Mouse (Mus musculus) hindbrain, embryonic 14.5 days (tissue): ENCODE data around the gene Nhp2. TPM values are rescaled to one million over a fixed set of nuclear protein-coding genes. Genes with fewer than 3 reads are reported as not detected.

Experiments
- ATAC-seq: fragments of 200-750 bp; cut with Nextera tagmentation; 2 replicates; pipeline ENCODE4 v1.8.0; 2017; ENCODE audit warnings: moderate number of reproducible peaks, mild to moderate bottlenecking, moderate TSS enrichment, moderate library complexity; ENCODE audit not compliant: low FRiP score
- DNase-seq: peaks from one replicate; pipeline ENCODE4 v3.0.0-alpha.2; 2015; ENCODE audit warnings: low spot score
- H3K27ac ChIP-seq: fragments of 300-500 bp; sonication (generic); 2 replicates; pipeline ENCODE4 v1.5.1; 2014; ENCODE audit warnings: mild to moderate bottlenecking, moderate library complexity
- H3K27me3 ChIP-seq: fragments of 300-500 bp; sonication (generic); 2 replicates; pipeline ENCODE4 v1.6.1; 2014; ENCODE audit warnings: mild to moderate bottlenecking, low read length, mixed read lengths; ENCODE audit not compliant: control insufficient read depth, insufficient read depth
- H3K36me3 ChIP-seq: fragments of 300-500 bp; sonication (generic); replicated peaks from 2 replicates; pipeline ENCODE4 v1.6.1; 2014; ENCODE audit not compliant: control insufficient read depth, insufficient read depth
- H3K4me1 ChIP-seq: fragments of 300-500 bp; sonication (generic); replicated peaks from 2 replicates; pipeline ENCODE4 v1.6.1; 2014; ENCODE audit warnings: antibody characterized with exemption, low read length, mixed read lengths; ENCODE audit not compliant: control insufficient read depth, insufficient read depth
- H3K4me2 ChIP-seq: fragments of 300-500 bp; sonication (generic); replicated peaks from 2 replicates; pipeline ENCODE4 v1.6.1; 2014; ENCODE audit warnings: mild to moderate bottlenecking, moderate library complexity
- H3K4me3 ChIP-seq: fragments of 300-500 bp; sonication (generic); replicated peaks from 2 replicates; pipeline ENCODE4 v1.5.1; 2014; ENCODE audit warnings: mild to moderate bottlenecking, low read length
- H3K9ac ChIP-seq: fragments of 300-500 bp; sonication (generic); 2 replicates; pipeline ENCODE4 v1.6.1; 2014
- H3K9me3 ChIP-seq: fragments of 300-500 bp; sonication (generic); 2 replicates; pipeline ENCODE4 v1.6.1; 2016; ENCODE audit warnings: low read length; ENCODE audit not compliant: control insufficient read depth
- WGBS: fragments of 180-500 bp; shearing (Covaris S2); extraction: QIAGEN DNeasy Blood & Tissue Kit; methylation state at CpG from one replicate; pipeline ENCODE4 v1.1.7; 2014; 5-methylcytosine and 5-hydroxymethylcytosine counted together
- polyA plus RNA-seq: library from polyadenylated mRNA; unstranded; fragments of >200 nt; fragmentation: Nextera tagmentation; extraction: Ambion mirVana; gene quantifications from 2 replicates; pipeline ENCODE4 v1.2.1, GENCODE M21; 2014

Gene Nhp2
- polyA plus RNA-seq = 103 and 118 TPM in 2 replicates

DNA sequence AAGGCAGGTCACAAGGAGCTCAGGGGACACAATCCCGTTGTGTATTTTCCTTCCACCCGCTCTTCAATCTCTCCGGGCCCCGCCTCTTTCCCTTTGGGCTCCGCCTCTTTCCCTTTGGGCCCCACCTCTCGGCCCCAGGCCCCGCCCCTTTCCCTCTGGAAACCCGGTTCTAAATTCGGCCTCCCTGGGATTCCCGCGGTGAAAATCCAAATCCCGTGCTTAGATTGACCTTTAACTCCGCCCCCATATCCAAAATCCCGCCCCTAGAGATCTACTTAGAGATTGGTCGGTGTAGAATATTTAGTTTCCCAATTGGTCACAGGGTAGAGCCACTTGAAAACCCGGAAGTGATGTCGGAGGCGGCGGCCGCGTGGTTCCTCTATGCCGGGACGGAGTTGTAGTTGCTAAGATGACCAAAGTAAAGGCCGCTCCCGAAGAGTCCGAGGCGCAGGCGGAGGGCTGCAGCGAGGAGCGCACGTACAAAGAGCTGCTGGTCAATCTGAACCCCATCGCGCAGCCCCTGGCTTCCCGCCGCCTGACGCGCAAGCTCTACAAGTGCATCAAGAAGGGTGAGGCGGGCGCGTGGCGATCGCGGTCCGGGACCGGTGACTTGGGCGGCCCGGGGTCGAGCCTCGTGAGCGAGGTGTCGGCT, at the start of gene Nhp2:
Gene Nhp2 (plus strand): TSS at position 327 of the 652 bp plus-strand sequence.
- Histone ChIP-seq H3K27ac (no peak within 1 kb of the TSS), H3K4me3 (peak within 1 kb of the TSS; percentile 59), H3K4me1 (peaks cover 13% of the 10 kb centered on the region), H3K27me3 (no peaks in the 10 kb centered on the region), H3K9ac (peak within 1 kb of the TSS; percentile 73), H3K9me3 (no peaks in the 10 kb centered on the region), H3K4me2 (peak within 1 kb of the TSS; percentile 89), H3K36me3 (peaks cover 31% of the 10 kb centered on the region)
- WGBS = under 1% methylated on average over 51 of the region's 51 CpGs
- peak; percentile 97 for DNase-seq
- ATAC-seq = peak; percentile 94

DNA sequence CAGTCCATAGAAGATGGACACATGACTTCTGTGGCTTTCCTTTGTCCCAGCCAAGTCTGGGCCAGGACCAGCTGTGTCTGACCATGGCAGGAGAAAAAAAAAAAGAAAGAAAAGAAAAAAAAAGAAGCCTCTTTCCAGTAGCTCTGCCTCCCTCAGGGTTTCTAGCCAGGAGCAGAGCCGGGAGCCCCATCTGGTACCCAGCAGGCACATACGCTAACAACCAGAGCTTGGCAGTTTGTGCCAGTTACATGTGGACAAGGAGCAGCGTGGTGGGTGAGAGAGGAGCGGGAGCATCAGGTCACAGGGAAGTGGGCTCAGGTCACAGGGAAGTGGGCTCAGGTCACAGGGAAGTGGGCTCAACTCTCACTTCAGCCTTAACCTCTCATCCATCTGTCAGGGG, 43.1 kb upstream of the Nhp2 start:
- Histone ChIP-seq H3K27ac (0 out of 2 replicates have a peak overlapping the region, but pooled peaks have one; percentile 8), H3K4me1 (0 out of 2 replicates have a peak, but pooled peaks cover 4% of the 10 kb centered on the region), H3K36me3 (no peaks in the 10 kb centered on the region), H3K4me3 (no peak overlapping the region), H3K27me3 (no peaks in the 10 kb centered on the region), H3K9ac (no peak overlapping the region), H3K4me2 (no peak overlapping the region), H3K9me3 (no peaks in the 10 kb centered on the region)
- DNase-seq = no peak
- WGBS = 44% methylated on average over 4 of the region's 4 CpGs
- no peak for ATAC-seq

DNA sequence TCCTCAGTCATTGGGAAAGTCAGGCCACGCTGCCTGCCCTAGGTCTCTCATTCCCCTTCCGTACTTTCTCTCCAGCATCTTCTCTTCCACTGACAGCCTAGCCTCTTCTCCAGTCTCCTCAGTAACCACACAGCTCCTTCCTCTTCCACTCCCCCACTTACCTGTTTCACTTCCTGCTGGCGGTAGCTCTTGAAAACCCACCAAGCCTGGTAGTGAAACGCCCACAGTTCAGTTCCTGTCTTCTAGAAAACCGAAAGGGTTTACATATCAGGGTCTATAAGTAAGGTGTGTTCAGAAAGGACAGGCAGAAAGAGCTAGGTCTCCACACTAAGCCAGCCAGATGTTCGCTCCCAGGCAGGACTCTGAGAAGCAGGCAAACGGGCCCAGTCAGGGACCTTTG, 41.9 kb upstream of the Nhp2 start:
- no peak for ATAC-seq
- H3K9ac ChIP-seq = no peak overlapping the region
- H3K27me3 ChIP-seq = no peaks in the 10 kb centered on the region
- no peak overlapping the region for H3K27ac ChIP-seq
- H3K4me1 ChIP-seq = 0 out of 2 replicates have a peak, but pooled peaks cover 4% of the 10 kb centered on the region
- no peaks in the 10 kb centered on the region for H3K9me3 ChIP-seq
- no peak for DNase-seq
- WGBS = 83% methylated on average over 7 of the region's 7 CpGs
- no peak overlapping the region for H3K4me3 ChIP-seq
- H3K36me3 ChIP-seq = no peaks in the 10 kb centered on the region
- H3K4me2 ChIP-seq = no peak overlapping the region

DNA sequence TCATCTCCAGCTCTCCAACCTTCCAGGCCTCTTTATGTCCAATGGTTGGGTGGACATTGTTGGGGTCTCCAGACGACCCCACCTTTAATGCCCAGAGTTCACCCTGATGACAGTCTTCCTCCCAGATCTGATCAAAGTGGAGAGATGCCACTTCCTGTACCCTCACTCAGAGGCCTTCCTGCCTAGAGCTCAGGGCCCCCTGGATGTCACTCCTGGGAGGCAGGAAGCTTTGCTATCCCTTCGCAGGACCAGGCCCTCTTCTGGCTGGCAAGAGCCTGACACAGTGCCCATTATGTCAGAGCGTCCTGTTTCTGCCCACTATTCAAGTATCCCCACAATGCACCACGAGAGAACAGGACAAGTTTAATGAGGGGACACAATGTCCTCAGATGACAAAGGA, 40.5 kb upstream of the Nhp2 start:
- WGBS = 68% methylated on average over 4 of the region's 4 CpGs
- Histone ChIP-seq H3K36me3 (no peaks in the 10 kb centered on the region), H3K4me1 (peaks cover 11% of the 10 kb centered on the region), H3K27ac (no peak overlapping the region), H3K4me2 (no peak overlapping the region), H3K4me3 (no peak overlapping the region), H3K9me3 (no peaks in the 10 kb centered on the region), H3K9ac (no peak overlapping the region), H3K27me3 (no peaks in the 10 kb centered on the region)
- no peak for DNase-seq
- no peak for ATAC-seq

DNA sequence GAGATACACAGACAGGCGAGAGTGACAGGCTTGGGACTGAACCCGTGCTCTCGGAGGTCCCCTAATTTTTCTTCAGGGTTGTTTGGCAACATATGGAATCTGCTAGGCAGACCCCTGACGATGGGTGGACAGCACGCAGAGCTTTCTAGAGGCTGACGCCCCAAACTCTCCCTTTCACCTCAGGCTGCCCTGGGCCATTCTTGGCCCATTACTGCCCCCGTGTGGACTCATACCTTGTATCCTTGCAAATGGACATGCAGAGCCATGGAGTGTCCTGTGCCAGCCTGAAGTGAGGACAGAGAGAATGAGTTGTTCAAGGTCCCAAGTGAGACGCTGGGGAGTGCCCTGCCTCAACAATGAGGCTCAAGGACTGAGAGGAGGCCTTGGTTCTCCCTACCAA, 36.8 kb upstream of the Nhp2 start:
- Histone ChIP-seq H3K36me3 (peaks cover 15% of the 10 kb centered on the region), H3K27ac (no peak overlapping the region), H3K4me1 (peaks cover 8% of the 10 kb centered on the region), H3K4me3 (no peak overlapping the region), H3K4me2 (no peak overlapping the region), H3K27me3 (no peaks in the 10 kb centered on the region), H3K9me3 (no peaks in the 10 kb centered on the region), H3K9ac (no peak overlapping the region)
- WGBS = 27% methylated on average over 8 of the region's 8 CpGs
- no peak for ATAC-seq
- peak; percentile 66 for DNase-seq

DNA sequence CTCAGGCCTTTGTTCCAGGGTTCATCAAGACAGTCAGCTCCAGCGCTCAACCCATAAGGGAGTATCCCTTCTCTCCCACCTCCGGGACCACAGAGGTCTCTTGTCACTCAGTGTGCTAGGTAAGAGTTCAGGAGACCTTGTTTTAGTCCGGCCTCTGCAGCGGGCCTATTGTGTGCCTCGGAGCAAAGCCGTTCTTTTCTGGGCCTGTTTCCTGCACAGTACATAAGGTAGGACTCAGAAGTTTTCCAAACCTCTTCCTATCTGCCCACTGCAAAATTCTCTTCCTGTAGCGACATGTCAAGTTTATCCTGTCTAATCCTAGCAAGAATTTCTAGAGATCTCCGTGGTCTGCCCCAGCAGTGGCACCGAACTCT, 35.5 kb upstream of the Nhp2 start:
- peak overlapping the region; percentile 77 for H3K9ac ChIP-seq
- 9% methylated on average over 9 of the region's 9 CpGs for WGBS
- DNase-seq = no peak
- H3K36me3 ChIP-seq = peaks cover 29% of the 10 kb centered on the region
- H3K4me2 ChIP-seq = peak overlapping the region; percentile 83
- peak overlapping the region; percentile 90 for H3K27ac ChIP-seq
- H3K4me3 ChIP-seq = peak overlapping the region; percentile 50
- no peaks in the 10 kb centered on the region for H3K9me3 ChIP-seq
- ATAC-seq = no peak; the same call in 1 of the 2 replicates
- no peaks in the 10 kb centered on the region for H3K27me3 ChIP-seq
- peaks cover 8% of the 10 kb centered on the region for H3K4me1 ChIP-seq

DNA sequence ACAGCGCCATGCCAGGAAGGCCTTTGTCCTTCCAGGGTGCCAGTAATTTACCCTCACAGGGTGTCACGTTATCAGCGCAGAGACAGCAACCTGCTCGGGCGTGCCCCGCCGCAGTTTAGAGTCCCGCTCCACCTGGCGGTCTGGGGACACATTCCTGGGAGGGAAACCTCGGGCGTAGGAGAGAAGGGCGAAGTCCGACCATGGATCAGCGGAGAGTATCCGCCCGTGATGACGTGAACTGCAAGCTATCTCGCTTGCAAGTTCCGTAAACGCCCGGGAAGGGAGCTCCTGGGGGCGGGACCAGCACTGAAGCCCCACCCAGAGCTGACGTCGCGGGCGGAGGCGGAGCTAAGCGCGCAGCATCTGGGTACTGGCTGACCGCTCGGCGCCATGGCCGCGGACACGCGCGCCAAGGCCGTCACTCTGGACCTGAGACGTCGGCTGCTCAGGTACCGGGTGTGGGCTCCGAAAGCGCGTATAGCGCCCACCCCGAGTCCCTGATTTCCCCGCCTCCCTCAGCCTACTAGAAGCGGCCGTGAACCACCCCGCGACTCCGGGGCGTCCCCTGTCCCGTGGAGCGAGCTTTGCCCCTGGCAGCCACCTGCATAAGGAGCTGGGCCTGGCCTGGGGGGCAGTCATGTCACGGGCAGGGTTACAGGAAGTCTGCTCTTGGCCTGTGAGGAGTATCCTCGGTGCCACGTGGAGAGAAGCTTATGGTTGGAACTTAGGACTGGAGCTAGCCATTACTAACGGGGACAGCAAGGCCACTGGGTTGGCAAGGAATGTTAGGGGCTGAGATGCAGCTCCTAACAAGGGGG, 34.9 kb upstream of the Nhp2 start, which contains the start of gene Phykpl:
Gene Phykpl (plus strand): TSS at position 327 of the 818 bp plus-strand sequence.
- peak within 1 kb of the TSS; percentile 90 for H3K27ac ChIP-seq
- DNase-seq = peak; percentile 97
- peak within 1 kb of the TSS; percentile 77 for H3K9ac ChIP-seq
- H3K4me1 ChIP-seq = peaks cover 8% of the 10 kb centered on the region
- H3K27me3 ChIP-seq = no peaks in the 10 kb centered on the region
- H3K4me3 ChIP-seq = peak within 1 kb of the TSS; percentile 50
- WGBS = under 1% methylated on average over 59 of the region's 59 CpGs
- no peaks in the 10 kb centered on the region for H3K9me3 ChIP-seq
- H3K4me2 ChIP-seq = peak within 1 kb of the TSS; percentile 83
- ATAC-seq = peak; percentile 95
- peaks cover 35% of the 10 kb centered on the region for H3K36me3 ChIP-seq

DNA sequence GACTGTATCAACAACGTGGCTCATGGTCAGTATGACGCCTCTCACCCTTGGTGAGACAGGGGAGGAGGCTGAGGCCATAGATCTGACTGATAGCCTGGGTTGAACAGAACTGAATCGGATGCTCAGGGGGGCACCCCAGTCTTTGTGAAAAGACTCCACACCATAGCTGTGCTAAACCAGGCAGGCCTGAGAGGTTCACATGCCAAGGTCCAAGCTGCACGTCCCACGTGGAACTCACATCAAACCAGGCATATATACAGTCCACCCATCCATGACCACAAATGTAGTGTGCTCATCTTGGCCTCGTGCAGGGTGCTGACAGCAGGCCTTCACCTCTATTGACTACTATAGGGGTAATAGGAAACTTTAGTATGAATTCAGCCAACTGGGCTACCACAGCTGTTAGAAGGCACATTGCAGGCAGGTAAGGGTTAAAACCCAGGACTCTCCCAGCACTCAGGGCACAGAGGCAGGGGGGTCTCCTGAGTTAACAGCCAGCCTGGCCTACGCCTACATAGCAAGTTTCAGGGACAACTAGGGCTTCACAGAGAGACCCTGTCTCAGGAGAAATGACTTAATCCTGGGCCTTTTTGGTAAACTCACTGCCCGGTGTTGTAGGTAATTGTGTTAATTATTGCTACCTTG, 33.8 kb upstream of the Nhp2 start:
- Histone ChIP-seq H3K36me3 (peaks cover 44% of the 10 kb centered on the region), H3K4me1 (peaks cover 8% of the 10 kb centered on the region), H3K4me2 (peak overlapping the region; percentile 83), H3K9me3 (no peaks in the 10 kb centered on the region), H3K27ac (peak overlapping the region; percentile 90), H3K9ac (peak overlapping the region; percentile 77), H3K4me3 (peak overlapping the region; percentile 50; the same call in 1 of the 2 replicates), H3K27me3 (no peaks in the 10 kb centered on the region)
- ATAC-seq (no peak), DNase-seq (no peak)
- 64% methylated on average over 8 of the region's 8 CpGs for WGBS

DNA sequence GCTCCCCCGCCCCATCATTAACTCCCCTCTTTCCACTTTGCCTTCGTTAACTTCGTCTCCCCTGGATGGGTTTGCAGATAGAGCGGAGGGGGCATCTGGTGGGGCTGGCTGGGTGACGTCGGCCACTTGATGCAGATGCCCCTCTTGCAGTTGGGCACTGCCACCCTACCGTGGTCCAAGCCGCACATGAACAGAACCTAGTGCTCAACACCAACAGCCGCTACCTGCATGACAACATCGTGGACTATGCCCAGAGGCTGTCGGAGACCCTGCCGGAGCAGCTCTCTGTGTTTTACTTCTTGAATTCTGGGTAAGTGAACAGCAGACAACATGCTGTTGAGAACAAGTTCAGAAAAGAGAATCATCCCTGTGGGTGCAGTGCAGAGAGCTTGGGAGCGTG, 33.1 kb upstream of the Nhp2 start:
- Histone ChIP-seq H3K9ac (no peak overlapping the region), H3K4me3 (no peak overlapping the region), H3K4me2 (no peak overlapping the region), H3K27me3 (no peaks in the 10 kb centered on the region), H3K27ac (no peak overlapping the region), H3K36me3 (peaks cover 51% of the 10 kb centered on the region), H3K4me1 (peaks cover 8% of the 10 kb centered on the region), H3K9me3 (no peaks in the 10 kb centered on the region)
- no peak for DNase-seq
- WGBS = 96% methylated on average over 13 of the region's 13 CpGs
- ATAC-seq = no peak
